In the genomic region with DNA sequence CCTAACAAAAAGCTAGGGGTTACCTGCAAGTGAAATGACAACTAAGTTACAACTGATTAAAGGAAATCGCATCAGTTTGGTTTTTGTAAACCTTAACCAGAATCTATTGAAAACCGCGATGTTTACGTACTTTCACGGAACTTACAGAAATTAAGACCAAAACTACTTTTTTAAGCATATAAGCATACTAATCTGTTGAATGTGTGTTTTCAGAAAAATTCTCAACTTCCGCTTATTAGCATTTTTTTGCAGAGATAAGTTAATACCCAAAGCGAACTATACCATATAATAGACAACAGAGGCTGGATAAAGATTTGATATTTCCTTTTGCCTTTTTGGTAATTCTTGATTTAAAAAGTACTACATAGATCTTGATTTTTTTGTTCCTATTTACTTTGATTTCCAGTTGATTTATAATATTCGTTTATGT, we compare ENCODE assay signal across 8 mouse cellular contexts. TPM values are rescaled to one million over a fixed set of nuclear protein-coding genes. Genes with fewer than 3 reads are reported as not detected.
DNase-seq lines count a peak whose midpoint lies in the region; ATAC-seq and TF ChIP-seq lines count a peak whose summit lies in the region.

No protein-coding gene starts in this region.

- H3K9ac ChIP-seq in heart, embryonic 11.5 days (ENCODE audit: low read depth, low read length) = peak overlapping the region; percentile 92
- peak overlapping the region; percentile 80 for H3K9ac ChIP-seq in forebrain, embryonic 15.5 days (replicated peaks)
- H3K9ac ChIP-seq in liver, embryonic 16.5 days (ENCODE audit: low read depth, low read length) = peak overlapping the region; percentile 96

- H3K4me3 ChIP-seq in heart, embryonic 11.5 days (ENCODE audit: low read depth, low read length) = peak overlapping the region; percentile 76
- H3K4me3 ChIP-seq in C2C12 (ENCODE audit: insufficient read depth, poor library complexity, severe bottlenecking) = peak overlapping the region; percentile 53
- peak overlapping the region; percentile 92 for H3K4me3 ChIP-seq in forebrain, embryonic 15.5 days
- H3K4me3 ChIP-seq in liver, embryonic 16.5 days (ENCODE audit: low read depth, low read length) = peak overlapping the region; percentile 92

- H3K27me3 ChIP-seq in heart, embryonic 11.5 days (ENCODE audit: control insufficient read depth, insufficient read depth, low read length) = no peaks in the 10 kb centered on the region
- H3K27me3 ChIP-seq in C2C12 (ENCODE audit: control insufficient read depth, insufficient read depth, insufficient read length) = no peaks in the 10 kb centered on the region
- no peaks in the 10 kb centered on the region for H3K27me3 ChIP-seq in forebrain, embryonic 15.5 days
- no peaks in the 10 kb centered on the region for H3K27me3 ChIP-seq in liver, embryonic 16.5 days (ENCODE audit: control insufficient read depth, insufficient read depth, low read depth, low read length)

- intact Hi-C loops in heart, postnatal 14 days (cut with DNase I) = loop anchor here (5.0 kb wide), 1 partner anchor 604 kb away; the partner anchor contains the start of gene Snx19

- peak overlapping the region; percentile 99 for H3K27ac ChIP-seq in heart, embryonic 11.5 days (ENCODE audit: low read depth, low read length)
- H3K27ac ChIP-seq in forebrain, embryonic 15.5 days (replicated peaks) = no peak overlapping the region
- H3K27ac ChIP-seq in liver, embryonic 16.5 days (ENCODE audit: low read length) = peak overlapping the region; percentile 99

- H3K79me3 ChIP-seq in C2C12 (ENCODE audit: low read depth) = peaks cover 11% of the 10 kb centered on the region

- no peak overlapping the region for H3ac ChIP-seq in C2C12 (ENCODE audit: control insufficient read depth, insufficient read length, low read depth)

- H3K9me3 ChIP-seq in heart, embryonic 11.5 days (replicated peaks; ENCODE audit: control insufficient read depth, low read length) = no peaks in the 10 kb centered on the region
- H3K9me3 ChIP-seq in forebrain, embryonic 15.5 days = no peaks in the 10 kb centered on the region
- H3K9me3 ChIP-seq in liver, embryonic 16.5 days (replicated peaks; ENCODE audit: control insufficient read depth, low read length) = no peaks in the 10 kb centered on the region

- no peak for DNase-seq in heart, postnatal 14 days
- no peak for DNase-seq in cerebellum, postnatal 10 days
- no peak for DNase-seq in urinary bladder, postnatal 14 days (ENCODE audit: low spot score)
- no peak for DNase-seq in cerebellum, postnatal 14 days

- H3K4me2 ChIP-seq in heart, embryonic 11.5 days = peak overlapping the region; percentile 93
- peak overlapping the region; percentile 89 for H3K4me2 ChIP-seq in forebrain, embryonic 15.5 days (replicated peaks)
- H3K4me2 ChIP-seq in liver, embryonic 16.5 days (ENCODE audit: low read depth, low read length) = peak overlapping the region; percentile 94

- peaks cover 37% of the 10 kb centered on the region for H3K79me2 ChIP-seq in C2C12 (ENCODE audit: control insufficient read depth, insufficient read depth)

- no peak for TF ChIP-seq CTCF in C2C12 (IDR thresholded peaks at IDR 0.05; ENCODE audit: control insufficient read depth, insufficient read depth, insufficient read length)

- ATAC-seq in heart, embryonic 11.5 days (replicated peaks; ENCODE audit: insufficient number of reproducible peaks, low FRiP score, low TSS enrichment) = no peak
- ATAC-seq in forebrain, embryonic 15.5 days (replicated peaks) = no peak
- no peak for ATAC-seq in liver, embryonic 16.5 days (ENCODE audit: low read depth)

- H3K36me3 ChIP-seq in heart, embryonic 11.5 days (ENCODE audit: control insufficient read depth, insufficient read depth, low read length) = no peaks in the 10 kb centered on the region
- peaks cover 3% of the 10 kb centered on the region for H3K36me3 ChIP-seq in C2C12 (ENCODE audit: control insufficient read depth, insufficient read depth)
- H3K36me3 ChIP-seq in forebrain, embryonic 15.5 days = no peaks in the 10 kb centered on the region; the same call in 1 of the 2 replicates
- H3K36me3 ChIP-seq in liver, embryonic 16.5 days (ENCODE audit: control insufficient read depth, insufficient read depth) = no peaks in the 10 kb centered on the region

- 11% methylated on average over 8 of the region's 8 CpGs for WGBS in heart, embryonic 11.5 days (ENCODE audit: insufficient replicate concordance)
- WGBS in forebrain, embryonic 15.5 days = 19% methylated on average over 8 of the region's 8 CpGs
- WGBS in liver, embryonic 16.5 days (ENCODE audit: insufficient replicate concordance) = 6% methylated on average over 8 of the region's 8 CpGs

- H3K4me1 ChIP-seq in heart, embryonic 11.5 days (ENCODE audit: control insufficient read depth, insufficient read depth, low read length) = peaks cover 5% of the 10 kb centered on the region
- peaks cover 22% of the 10 kb centered on the region for H3K4me1 ChIP-seq in forebrain, embryonic 15.5 days
- peaks cover 14% of the 10 kb centered on the region for H3K4me1 ChIP-seq in liver, embryonic 16.5 days (ENCODE audit: control insufficient read depth, low read depth, low read length)

TF ChIP-seq in C2C12, 6 proteins besides CTCF, POLR2A, EP300 and RAD21:
- TF ChIP-seq MYOD1 (IDR thresholded peaks at IDR 0.05; ENCODE audit: control insufficient read depth, insufficient read length, low read depth) (no peak), FOSL1 (IDR thresholded peaks at IDR 0.05; ENCODE audit: insufficient read depth, low read length, poor library complexity, severe bottlenecking) (no peak), MAX (IDR thresholded peaks at IDR 0.05) (no peak), USF1 (IDR thresholded peaks at IDR 0.05; ENCODE audit: low read depth) (no peak), CEBPB (IDR thresholded peaks at IDR 0.05; ENCODE audit: low read depth) (no peak), MYOG (IDR thresholded peaks at IDR 0.05; ENCODE audit: control insufficient read depth, extremely low read depth, insufficient read length) (no peak)
TF ChIP-seq in C2C12: peak in this region for 0.

RNA-seq across cellular contexts. Expression of gene Zbtb44, which starts 1.0 kb away (rescaled TPM):
- 4.2 and 7.1 TPM in 2 replicates for polyA plus RNA-seq in heart, embryonic 11.5 days (2014; fragmentation: Nextera tagmentation; extraction: Ambion mirVana)
- 10 to 100 TPM; 29.8 to 33.8 TPM for total RNA-seq in heart, postnatal 14 days (2021)
- 4.0 TPM for polyA plus RNA-seq in C2C12 (2012; fragmentation: generic; extraction: Trizol)
- 5.0 and 5.6 TPM in 2 replicates for polyA plus RNA-seq in forebrain, embryonic 15.5 days (2015; fragmentation: Nextera tagmentation; extraction: Ambion mirVana)
- polyA plus RNA-seq in liver, embryonic 16.5 days (2015; fragmentation: Nextera tagmentation; extraction: Ambion mirVana) = 5.8 and 6.3 TPM in 2 replicates
